Mouse (Mus musculus): ENCODE measurements around the gene Adgrg3. TPM values are rescaled to one million over a fixed set of nuclear protein-coding genes. Genes with fewer than 3 reads are reported as not detected.

Gene Adgrg3
- polyA plus RNA-seq, 1 experiment from 2014 or later, result 3.6 TPM

- WGBS, result 81% methylated on average over 4 of the region's 4 CpGs
- H3K9me3 ChIP-seq (ENCODE audit: control insufficient read depth, low read length), result no peaks in the 10 kb centered on the region
- no peaks in the 10 kb centered on the region for H3K4me1 ChIP-seq (replicated peaks; ENCODE audit: control insufficient read depth, insufficient read depth, low read length)
- H3K27me3 ChIP-seq (replicated peaks; ENCODE audit: control insufficient read depth, insufficient read depth, low read length), result no peaks in the 10 kb centered on the region
- H3K4me3 ChIP-seq (ENCODE audit: low read depth, low read length), result no peak overlapping the region
- H3K4me2 ChIP-seq (ENCODE audit: low read length), result no peak overlapping the region
- ATAC-seq (replicated peaks; ENCODE audit: low FRiP score, low TSS enrichment, low read depth), result no peak
- no peak overlapping the region for H3K9ac ChIP-seq (ENCODE audit: low read length)
- H3K27ac ChIP-seq (ENCODE audit: low read depth), result no peak overlapping the region
- peaks cover 83% of the 10 kb centered on the region for H3K36me3 ChIP-seq (ENCODE audit: control insufficient read depth, insufficient read depth, low read length)
- no peak for DNase-seq (ENCODE audit: low spot score)
These were observed 76.1 kb downstream of the Adgrg3 start for GRCm38 (mm10) chr8:95093574-95093973.

Other genes starting within 250 kb of the Adgrg3 start
- 7.2 and 10.8 TPM in 2 replicates for gene Cx3cl1, start 245.7 kb upstream of the Adgrg3 start, polyA plus RNA-seq (2014; fragmentation: Nextera tagmentation; extraction: Ambion mirVana)
- gene Ccl17, start 207.2 kb upstream of the Adgrg3 start, polyA plus RNA-seq (2014; fragmentation: Nextera tagmentation; extraction: Ambion mirVana), result not detected in 2 replicates
- gene Coq9, start 179.4 kb upstream of the Adgrg3 start, polyA plus RNA-seq (2014; fragmentation: Nextera tagmentation; extraction: Ambion mirVana), result 81.6 and 83.4 TPM in 2 replicates
- gene Ciapin1, start 179.3 kb upstream of the Adgrg3 start, polyA plus RNA-seq (2014; fragmentation: Nextera tagmentation; extraction: Ambion mirVana), result 94.9 and 102 TPM in 2 replicates
- 160 and 171 TPM in 2 replicates for gene Polr2c, start 160.2 kb upstream of the Adgrg3 start, polyA plus RNA-seq (2014; fragmentation: Nextera tagmentation; extraction: Ambion mirVana)
- 24.1 and 27.7 TPM in 2 replicates for gene Dok4, start 141.4 kb upstream of the Adgrg3 start, polyA plus RNA-seq (2014; fragmentation: Nextera tagmentation; extraction: Ambion mirVana)
- gene Ccdc102a, start 99.6 kb upstream of the Adgrg3 start, polyA plus RNA-seq (2014; fragmentation: Nextera tagmentation; extraction: Ambion mirVana), result 27.5 and 28.2 TPM in 2 replicates
- gene Adgrg5, start 94.0 kb upstream of the Adgrg3 start, polyA plus RNA-seq (2014; fragmentation: Nextera tagmentation; extraction: Ambion mirVana), result 1.4 and 2.0 TPM in 2 replicates
- 23.6 and 26.5 TPM in 2 replicates for gene Adgrg1, start 42.9 kb upstream of the Adgrg3 start, polyA plus RNA-seq (2014; fragmentation: Nextera tagmentation; extraction: Ambion mirVana)
- not detected in 2 replicates for gene Drc7, start 37.4 kb downstream of the Adgrg3 start, polyA plus RNA-seq (2014; fragmentation: Nextera tagmentation; extraction: Ambion mirVana)
- gene Katnb1, start 63.5 kb downstream of the Adgrg3 start, polyA plus RNA-seq (2014; fragmentation: Nextera tagmentation; extraction: Ambion mirVana), result 18.5 and 20.5 TPM in 2 replicates
- 11.6 and 21.6 TPM in 2 replicates for gene Kifc3, start 185.1 kb downstream of the Adgrg3 start, polyA plus RNA-seq (2014; fragmentation: Nextera tagmentation; extraction: Ambion mirVana)